Mouse (Mus musculus): ENCODE measurements around the gene Olfr1499.
"Not testable (repeated sequence)": the region's sequence is repeated elsewhere in the genome, so short reads cannot be mapped to it uniquely, and the experiment has no call there.

The Olfr1499 gene

GRCm38 (mm10) chr19:13819347-13819746, at the start of gene Olfr1499:
TSS of gene Olfr1499 (minus strand) at chr19:13819447.
- in situ Hi-C loops (cut with MboI; ENCODE audit: low sequenced_read_pairs), result no loop called here

- in situ Hi-C loops (cut with MboI; ENCODE audit: low sequenced_read_pairs), result no loop called here
Measured at GRCm38 (mm10) chr19:13861495-13861894, 42.2 kb upstream of the Olfr1499 start, which contains the start of gene Olfr1502. TSS of gene Olfr1502 (plus strand) at chr19:13861795.

- in situ Hi-C loops (cut with MboI; ENCODE audit: low sequenced_read_pairs), result not testable (repeated sequence)
Measured at GRCm38 (mm10) chr19:13850592-13850991, 31.3 kb upstream of the Olfr1499 start, which contains the start of gene Olfr1501. TSS of gene Olfr1501 (minus strand) at chr19:13850692.

GRCm38 (mm10) chr19:13830388-13830787, 11.1 kb upstream of the Olfr1499 start, which contains the start of gene Olfr1500:
TSS of gene Olfr1500 (minus strand) at chr19:13830488.
- in situ Hi-C loops (cut with MboI; ENCODE audit: low sequenced_read_pairs), result no loop called here

GRCm38 (mm10) chr19:13828447-13828846, 9.2 kb upstream of the Olfr1499 start:
- in situ Hi-C loops (cut with MboI; ENCODE audit: low sequenced_read_pairs), result no loop called here

GRCm38 (mm10) chr19:13820847-13821246, 1.6 kb upstream of the Olfr1499 start:
- in situ Hi-C loops (cut with MboI; ENCODE audit: low sequenced_read_pairs), result no loop called here

- in situ Hi-C loops (cut with MboI; ENCODE audit: low sequenced_read_pairs), result no loop called here
Measured at GRCm38 (mm10) chr19:13818827-13819226, 420 bp downstream of the Olfr1499 start.

- in situ Hi-C loops (cut with MboI; ENCODE audit: low sequenced_read_pairs), result no loop called here
Measured at GRCm38 (mm10) chr19:13812823-13813222, 6.4 kb downstream of the Olfr1499 start.

GRCm38 (mm10) chr19:13805486-13805885, 13.8 kb downstream of the Olfr1499 start:
- in situ Hi-C loops (cut with MboI; ENCODE audit: low sequenced_read_pairs), result not testable (repeated sequence)

- in situ Hi-C loops (cut with MboI; ENCODE audit: low sequenced_read_pairs), result no loop called here
Measured at GRCm38 (mm10) chr19:13798102-13798501, 21.1 kb downstream of the Olfr1499 start, which contains the start of gene Olfr1497. TSS of gene Olfr1497 (minus strand) at chr19:13798202.

- in situ Hi-C loops (cut with MboI; ENCODE audit: low sequenced_read_pairs), result no loop called here
Measured at GRCm38 (mm10) chr19:13777578-13777977, 41.7 kb downstream of the Olfr1499 start, which contains the start of gene Olfr1496. TSS of gene Olfr1496 (plus strand) at chr19:13777878.

GRCm38 (mm10) chr19:13768565-13769276, 50.5 kb downstream of the Olfr1499 start:
- in situ Hi-C loops (cut with MboI; ENCODE audit: low sequenced_read_pairs), result no loop called here

- in situ Hi-C loops (cut with MboI; ENCODE audit: low sequenced_read_pairs), result no loop called here
Measured at GRCm38 (mm10) chr19:13764306-13764705, 54.9 kb downstream of the Olfr1499 start, which contains the start of gene Olfr1495. TSS of gene Olfr1495 (plus strand) at chr19:13764606.

Data from CH12F3 (cell line).